9 mouse cellular contexts compared by ENCODE assay signal in the genomic region with DNA sequence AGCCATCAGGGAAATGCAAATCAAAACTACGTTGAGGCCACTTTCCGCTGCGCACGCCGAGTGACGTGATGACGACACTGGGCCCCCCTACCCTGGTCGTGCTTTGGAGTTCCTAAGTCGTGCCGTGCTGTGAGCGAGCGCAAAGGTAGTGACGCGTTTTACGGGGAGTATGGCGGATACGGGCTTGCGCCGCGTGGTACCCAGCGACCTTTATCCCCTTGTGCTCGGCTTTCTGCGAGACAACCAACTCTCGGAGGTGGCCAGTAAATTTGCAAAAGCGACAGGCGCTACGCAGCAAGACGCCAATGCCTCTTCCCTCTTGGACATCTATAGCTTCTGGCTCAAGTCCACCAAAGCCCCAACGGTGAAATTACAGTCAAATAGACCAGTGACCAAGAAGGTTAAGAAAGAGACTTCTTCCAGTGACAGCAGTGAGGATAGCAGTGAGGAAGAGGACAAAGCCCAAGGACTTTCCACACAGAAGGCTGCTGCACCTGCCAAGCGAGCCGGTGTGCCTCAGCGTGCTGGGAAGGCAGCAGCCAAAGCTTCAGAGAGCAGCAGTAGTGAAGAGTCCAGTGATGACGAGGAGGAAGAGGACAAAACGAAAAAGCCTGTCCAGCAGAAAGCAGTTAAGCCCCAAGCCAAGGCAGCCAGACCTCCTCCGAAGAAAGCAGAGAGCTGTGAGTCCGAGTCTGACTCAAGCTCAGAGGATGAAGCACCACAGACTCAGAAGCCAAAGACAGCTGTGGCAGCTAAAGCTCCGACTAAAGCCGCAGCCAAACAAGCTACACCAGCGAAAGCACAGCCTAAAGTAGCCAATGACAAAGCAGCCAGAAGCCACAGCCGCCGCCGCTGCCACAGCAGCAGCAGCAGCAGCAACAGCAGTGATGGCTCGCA.
DNase-seq lines count a peak whose midpoint lies in the region; ATAC-seq and TF ChIP-seq lines count a peak whose summit lies in the region.
"Had no signal": no experiment of that assay in that cellular context is flagged by ENCODE, and none has a peak within 500 bp of the region (broad histone marks: within the 10 kb centered on the region; RNA-seq: fewer than 3 reads in every experiment).

No protein-coding gene starts in this region.

- peak overlapping the region; percentile 51 for H3K4me2 ChIP-seq in embryonic facial prominence, embryonic 15.5 days (replicated peaks)

- ATAC-seq in embryonic facial prominence, embryonic 15.5 days (ENCODE audit: insufficient number of reproducible peaks, low FRiP score, low TSS enrichment, low read depth), result peak; percentile 47

- H3K27me3 ChIP-seq in embryonic facial prominence, embryonic 15.5 days, result no peaks in the 10 kb centered on the region

- DNase-seq in ES-E14 (ENCODE audit: low read depth, low spot score) (no peak), adipocyte (ENCODE audit: low spot score) (no peak)
- peak; percentile 27 to 31 for DNase-seq in adrenal gland, postnatal 36 days
- peak; percentile 12 to 26 for DNase-seq in heart, postnatal 10 days
- peak; percentile 52 to 62 for DNase-seq in layer of hippocampus, postnatal 36 days
- DNase-seq in lung, postnatal 14 days, result peak; percentile 1
- peak; percentile 43 for DNase-seq in right cerebral cortex, postnatal 14 days

- H3K4me3 ChIP-seq in ES-E14 (ENCODE audit: insufficient read depth in 1 of 2, low read depth in 1 of 2, low read length in 2 of 2, poor library complexity in 1 of 2, severe bottlenecking in 1 of 2), result peak overlapping the region; percentile 7 to 47; a peak in 3 of 4 replicates
- H3K4me3 ChIP-seq in embryonic facial prominence, embryonic 15.5 days (replicated peaks), result peak overlapping the region; percentile 41
- H3K4me3 ChIP-seq: erythroblast, embryonic 14.5 days had no signal

- WGBS in embryonic facial prominence, embryonic 15.5 days, result 20% methylated on average over 43 of the region's 43 CpGs

- intact Hi-C loops in heart, postnatal 10 days (cut with DNase I), result no loop called here

- no peaks in the 10 kb centered on the region for H3K4me1 ChIP-seq in ES-E14 (ENCODE audit: control insufficient read depth in 2 of 2, insufficient read depth in 2 of 2, low read length in 2 of 2, poor library complexity in 1 of 2)
- H3K4me1 ChIP-seq in embryonic facial prominence, embryonic 15.5 days, result no peaks in the 10 kb centered on the region

- no peaks in the 10 kb centered on the region for H3K36me3 ChIP-seq in ES-E14 (ENCODE audit: control insufficient read depth, insufficient read depth, low read length, poor library complexity, severe bottlenecking)
- H3K36me3 ChIP-seq in embryonic facial prominence, embryonic 15.5 days, result no peaks in the 10 kb centered on the region

- no peak overlapping the region for H3K27ac ChIP-seq in ES-E14 (ENCODE audit: insufficient read depth, low read depth, low read length, poor library complexity, severe bottlenecking)
- no peak overlapping the region for H3K27ac ChIP-seq in embryonic facial prominence, embryonic 15.5 days (replicated peaks)

- in situ Hi-C loops in ES-E14 (cut with MboI; ENCODE audit: low sequenced_read_pairs in 2 of 2, unreplicated experiment in 2 of 2), result no loop called here

- H3K9ac ChIP-seq in ES-E14 (ENCODE audit: insufficient read depth, low read depth, low read length, poor library complexity, severe bottlenecking), result no peak overlapping the region
- H3K9ac ChIP-seq in embryonic facial prominence, embryonic 15.5 days, result no peak overlapping the region

- H3K9me3 ChIP-seq in ES-E14 (ENCODE audit: control insufficient read depth, insufficient read depth, low read depth, low read length), result no peaks in the 10 kb centered on the region
- no peaks in the 10 kb centered on the region for H3K9me3 ChIP-seq in embryonic facial prominence, embryonic 15.5 days (replicated peaks)

TF ChIP-seq in ES-E14, 5 proteins besides CTCF, POLR2A, EP300 and RAD21:
- TF ChIP-seq ZNF384 (IDR thresholded peaks at IDR 0.05; ENCODE audit: low read depth, low read length), result no peak
- TF ChIP-seq CHD2 (IDR thresholded peaks at IDR 0.05; ENCODE audit: low read depth, low read length), result no peak
- no peak for TF ChIP-seq MAFK (IDR thresholded peaks at IDR 0.05; ENCODE audit: insufficient read depth, low read depth, low read length)
- TF ChIP-seq ZC3H11A (IDR thresholded peaks at IDR 0.05; ENCODE audit: borderline replicate concordance, low read depth, low read length), result no peak
TF ChIP-seq in ES-E14: peak in this region for 0.

Comparison
In these comparisons a context has a peak if more than half of its experiments do, and no peak if none do; other contexts are left out.
1. DNase-seq: peak in adrenal gland, postnatal 36 days (2 of 2), heart, postnatal 10 days (2 of 2), layer of hippocampus, postnatal 36 days (2 of 2), lung, postnatal 14 days (single experiment) and right cerebral cortex, postnatal 14 days (single experiment); none in ES-E14 (single experiment) and adipocyte (single experiment).